Mouse (Mus musculus): Measurements from ENCODE around the gene 1700010B08Rik. TPM values are rescaled to one million over a fixed set of nuclear protein-coding genes. Genes with fewer than 3 reads are reported as not detected.
"Not testable (repeated sequence)": the region's sequence is repeated elsewhere in the genome, so short reads cannot be mapped to it uniquely, and the experiment has no call there.

Gene 1700010B08Rik
- polyA plus RNA-seq, 1 experiment from 2014 or later, result not detected

GRCm38 (mm10) chr2:173689835-173690234 lies 29.4 kb upstream of the 1700010B08Rik start:
- H3K27ac ChIP-seq (replicated peaks; ENCODE audit: low read depth, low read length), result no peak overlapping the region
- ATAC-seq (ENCODE audit: low FRiP score, low TSS enrichment), result no peak

DNA sequence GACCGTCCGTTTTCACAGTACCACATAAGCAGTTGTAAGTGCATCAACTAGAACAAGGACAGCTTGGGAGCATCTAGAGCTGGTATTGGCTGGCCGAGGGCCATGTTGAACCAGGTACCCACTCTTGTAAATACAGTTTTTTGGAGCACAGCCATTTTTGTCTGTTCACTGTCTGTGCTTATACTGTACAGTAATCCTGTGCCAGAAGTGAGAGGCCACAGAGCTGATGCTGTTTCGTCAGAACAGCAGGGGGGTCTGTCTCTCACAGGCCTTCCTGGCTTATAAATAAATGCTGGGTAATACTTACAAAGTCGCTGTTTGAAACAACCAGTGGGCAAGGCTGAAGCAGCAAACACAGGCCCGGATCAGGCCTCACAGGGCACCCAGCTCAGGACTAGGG lies 27.5 kb upstream of the 1700010B08Rik start:
- no peak overlapping the region for H3K27ac ChIP-seq (replicated peaks; ENCODE audit: low read depth, low read length)
- 90% methylated on average over 6 of the region's 6 CpGs for WGBS
- DNase-seq, result no peak
- no peak overlapping the region for H3K9ac ChIP-seq (replicated peaks; ENCODE audit: low read length)
- no peak for ATAC-seq (ENCODE audit: low FRiP score, low TSS enrichment)
- H3K4me1 ChIP-seq (ENCODE audit: control insufficient read depth, insufficient read depth, low read length), result no peaks in the 10 kb centered on the region
- no peaks in the 10 kb centered on the region for H3K27me3 ChIP-seq (ENCODE audit: control insufficient read depth, insufficient read depth, low read length)
- peaks cover 28% of the 10 kb centered on the region for H3K36me3 ChIP-seq (ENCODE audit: control insufficient read depth, insufficient read depth, low read length)
- H3K4me3 ChIP-seq (replicated peaks; ENCODE audit: low read depth, low read length), result no peak overlapping the region
- H3K4me2 ChIP-seq (ENCODE audit: low read length), result no peak overlapping the region
- H3K9me3 ChIP-seq (ENCODE audit: control insufficient read depth, low read length), result no peaks in the 10 kb centered on the region

More at GRCm38 (mm10) chr2:173689835-173690234, 29.4 kb upstream of the 1700010B08Rik start:
- Histone ChIP-seq H3K9ac (replicated peaks; ENCODE audit: low read length) (no peak overlapping the region), H3K36me3 (ENCODE audit: control insufficient read depth, insufficient read depth, low read length) (peaks cover 12% of the 10 kb centered on the region), H3K4me3 (replicated peaks; ENCODE audit: low read depth, low read length) (no peak overlapping the region), H3K4me2 (ENCODE audit: low read length) (no peak overlapping the region), H3K27me3 (ENCODE audit: control insufficient read depth, insufficient read depth, low read length) (no peaks in the 10 kb centered on the region), H3K4me1 (ENCODE audit: control insufficient read depth, insufficient read depth, low read length) (no peaks in the 10 kb centered on the region), H3K9me3 (ENCODE audit: control insufficient read depth, low read length) (no peaks in the 10 kb centered on the region)
- no peak for DNase-seq

GRCm38 (mm10) chr2:173692693-173693092 lies 26.5 kb upstream of the 1700010B08Rik start:
- Histone ChIP-seq H3K4me3 (replicated peaks; ENCODE audit: low read depth, low read length) (no peak overlapping the region), H3K9ac (replicated peaks; ENCODE audit: low read length) (no peak overlapping the region), H3K27ac (replicated peaks; ENCODE audit: low read depth, low read length) (no peak overlapping the region), H3K9me3 (ENCODE audit: control insufficient read depth, low read length) (no peaks in the 10 kb centered on the region), H3K4me1 (ENCODE audit: control insufficient read depth, insufficient read depth, low read length) (no peaks in the 10 kb centered on the region), H3K27me3 (ENCODE audit: control insufficient read depth, insufficient read depth, low read length) (no peaks in the 10 kb centered on the region), H3K4me2 (ENCODE audit: low read length) (no peak overlapping the region), H3K36me3 (ENCODE audit: control insufficient read depth, insufficient read depth, low read length) (peaks cover 32% of the 10 kb centered on the region)
- no peak for DNase-seq
- WGBS, result 84% methylated on average over 2 of the region's 2 CpGs
- no peak for ATAC-seq (ENCODE audit: low FRiP score, low TSS enrichment)

- WGBS, result 92% methylated on average over 3 of the region's 3 CpGs
- H3K4me2 ChIP-seq (ENCODE audit: low read length), result no peak overlapping the region
- H3K27ac ChIP-seq (replicated peaks; ENCODE audit: low read depth, low read length), result no peak overlapping the region
- no peaks in the 10 kb centered on the region for H3K4me1 ChIP-seq (ENCODE audit: control insufficient read depth, insufficient read depth, low read length)
- ATAC-seq (ENCODE audit: low FRiP score, low TSS enrichment), result no peak
- no peaks in the 10 kb centered on the region for H3K9me3 ChIP-seq (ENCODE audit: control insufficient read depth, low read length)
- peaks cover 62% of the 10 kb centered on the region for H3K36me3 ChIP-seq (ENCODE audit: control insufficient read depth, insufficient read depth, low read length)
- no peak for DNase-seq
- no peaks in the 10 kb centered on the region for H3K27me3 ChIP-seq (ENCODE audit: control insufficient read depth, insufficient read depth, low read length)
- H3K4me3 ChIP-seq (replicated peaks; ENCODE audit: low read depth, low read length), result no peak overlapping the region
- no peak overlapping the region for H3K9ac ChIP-seq (replicated peaks; ENCODE audit: low read length)
Observed at GRCm38 (mm10) chr2:173698850-173699249, 20.4 kb upstream of the 1700010B08Rik start.

DNA sequence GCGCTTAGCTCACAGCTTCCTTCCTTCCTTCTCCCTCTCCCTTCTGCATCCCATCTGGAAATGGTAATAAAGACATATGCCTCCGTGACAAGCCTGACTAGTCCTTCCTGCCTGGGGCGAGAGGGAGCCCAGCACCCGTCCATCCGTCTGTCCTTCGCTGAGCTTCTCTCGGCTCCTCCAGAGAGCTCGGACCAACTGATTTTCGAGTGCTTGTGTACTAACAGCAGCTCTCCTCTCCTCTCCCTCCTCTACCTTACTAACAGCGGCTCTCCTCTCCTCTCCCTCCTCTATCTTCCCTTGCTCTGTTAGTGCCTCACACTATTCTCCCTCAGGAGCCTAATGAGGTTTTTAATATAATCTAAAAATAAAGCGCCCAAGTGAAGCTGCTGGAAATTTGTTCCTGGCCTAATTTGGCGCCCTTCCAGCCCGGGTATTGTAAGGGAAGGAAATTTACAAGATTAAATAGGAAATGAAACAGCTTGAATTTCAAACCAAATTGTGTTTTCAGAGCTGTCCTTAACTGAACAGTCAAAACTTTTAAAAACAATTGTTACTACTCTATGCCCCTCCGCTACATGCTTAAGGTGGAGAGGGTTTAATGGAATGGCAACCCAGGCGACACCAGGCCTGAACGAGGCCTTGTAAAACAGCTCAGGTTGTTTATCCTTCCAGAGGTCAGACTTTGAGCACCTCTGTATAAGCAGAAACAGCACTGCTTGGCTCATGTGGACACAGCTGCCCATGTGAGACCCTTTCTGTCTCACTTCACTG lies 16.9 kb upstream of the 1700010B08Rik start:
- no peaks in the 10 kb centered on the region for H3K27me3 ChIP-seq (ENCODE audit: control insufficient read depth, insufficient read depth, low read length)
- 83% methylated on average over 16 of the region's 16 CpGs for WGBS
- H3K9ac ChIP-seq (replicated peaks; ENCODE audit: low read length), result no peak overlapping the region
- no peak overlapping the region for H3K4me3 ChIP-seq (replicated peaks; ENCODE audit: low read depth, low read length)
- ATAC-seq (ENCODE audit: low FRiP score, low TSS enrichment), result no peak
- no peak for DNase-seq
- H3K4me2 ChIP-seq (ENCODE audit: low read length), result no peak overlapping the region
- 0 out of 2 replicates have a peak overlapping the region, but pooled peaks have one; percentile 26 for H3K27ac ChIP-seq (replicated peaks; ENCODE audit: low read depth, low read length)
- H3K4me1 ChIP-seq (ENCODE audit: control insufficient read depth, insufficient read depth, low read length), result no peaks in the 10 kb centered on the region
- H3K36me3 ChIP-seq (ENCODE audit: control insufficient read depth, insufficient read depth, low read length), result peaks cover 46% of the 10 kb centered on the region
- no peaks in the 10 kb centered on the region for H3K9me3 ChIP-seq (ENCODE audit: control insufficient read depth, low read length)

DNA sequence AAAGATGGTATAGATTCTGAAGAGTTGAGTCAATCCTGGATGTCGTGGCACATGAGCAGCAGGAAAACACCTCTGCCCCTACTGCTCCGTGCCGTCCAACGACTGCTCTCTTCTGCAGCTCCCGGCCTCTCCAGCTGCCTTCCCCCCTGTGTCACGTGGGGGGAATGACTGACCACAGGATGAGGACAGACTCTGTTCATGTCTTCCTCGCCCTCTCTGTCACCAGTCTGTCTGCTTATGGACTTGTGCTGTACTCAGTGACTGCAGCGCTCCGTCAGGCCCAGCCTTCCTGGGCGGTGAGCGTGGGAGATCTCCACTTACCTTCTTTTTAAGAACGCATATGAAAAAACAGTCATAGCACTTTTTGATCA lies 16.4 kb upstream of the 1700010B08Rik start:
- Histone ChIP-seq H3K27me3 (ENCODE audit: control insufficient read depth, insufficient read depth, low read length) (no peaks in the 10 kb centered on the region), H3K4me3 (replicated peaks; ENCODE audit: low read depth, low read length) (no peak overlapping the region), H3K4me2 (ENCODE audit: low read length) (no peak overlapping the region), H3K9ac (replicated peaks; ENCODE audit: low read length) (no peak overlapping the region), H3K27ac (replicated peaks; ENCODE audit: low read depth, low read length) (no peak overlapping the region), H3K4me1 (ENCODE audit: control insufficient read depth, insufficient read depth, low read length) (no peaks in the 10 kb centered on the region), H3K9me3 (ENCODE audit: control insufficient read depth, low read length) (no peaks in the 10 kb centered on the region), H3K36me3 (ENCODE audit: control insufficient read depth, insufficient read depth, low read length) (peaks cover 43% of the 10 kb centered on the region)
- ATAC-seq (ENCODE audit: low FRiP score, low TSS enrichment), result no peak
- DNase-seq, result no peak
- WGBS, result 93% methylated on average over 12 of the region's 12 CpGs

GRCm38 (mm10) chr2:173705827-173706551 lies 13.2 kb upstream of the 1700010B08Rik start:
- no peak for DNase-seq
- 86% methylated on average over 15 of the region's 15 CpGs for WGBS
- H3K9ac ChIP-seq (replicated peaks; ENCODE audit: low read length), result no peak overlapping the region

DNA sequence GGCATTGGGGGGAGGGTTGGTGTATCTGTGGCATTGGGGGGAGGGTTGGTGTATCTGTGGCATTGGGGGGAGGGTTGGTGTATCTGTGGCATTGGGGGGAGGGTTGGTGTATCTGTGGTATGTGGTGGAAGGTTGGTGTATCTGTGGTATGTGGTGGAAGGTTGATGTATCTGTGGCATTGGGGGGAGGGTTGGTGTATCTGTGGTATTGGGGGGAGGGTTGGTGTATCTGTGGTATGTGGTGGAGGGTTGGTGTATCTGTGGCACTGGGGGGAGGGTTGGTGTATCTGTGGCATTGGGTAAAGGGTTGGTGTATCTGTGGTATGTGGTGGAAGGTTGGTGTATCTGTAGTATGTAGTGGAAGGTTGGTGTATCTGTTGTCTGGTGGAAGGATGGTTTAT lies 11.6 kb upstream of the 1700010B08Rik start:
- not testable (repeated sequence) for H3K4me1 ChIP-seq (ENCODE audit: control insufficient read depth, insufficient read depth, low read length); H3K9ac ChIP-seq (replicated peaks; ENCODE audit: low read length); H3K9me3 ChIP-seq (ENCODE audit: control insufficient read depth, low read length); ATAC-seq (ENCODE audit: low FRiP score, low TSS enrichment); H3K4me2 ChIP-seq (ENCODE audit: low read length); H3K27ac ChIP-seq (replicated peaks; ENCODE audit: low read depth, low read length); DNase-seq; H3K27me3 ChIP-seq (ENCODE audit: control insufficient read depth, insufficient read depth, low read length); H3K4me3 ChIP-seq (replicated peaks; ENCODE audit: low read depth, low read length); H3K36me3 ChIP-seq (ENCODE audit: control insufficient read depth, insufficient read depth, low read length)

More at GRCm38 (mm10) chr2:173705827-173706551, 13.2 kb upstream of the 1700010B08Rik start:
- no peak overlapping the region for H3K4me2 ChIP-seq (ENCODE audit: low read length)
- no peaks in the 10 kb centered on the region for H3K9me3 ChIP-seq (ENCODE audit: control insufficient read depth, low read length)
- no peaks in the 10 kb centered on the region for H3K4me1 ChIP-seq (ENCODE audit: control insufficient read depth, insufficient read depth, low read length)
- peaks cover 18% of the 10 kb centered on the region for H3K36me3 ChIP-seq (ENCODE audit: control insufficient read depth, insufficient read depth, low read length)
- ATAC-seq (ENCODE audit: low FRiP score, low TSS enrichment), result no peak
- no peak overlapping the region for H3K27ac ChIP-seq (replicated peaks; ENCODE audit: low read depth, low read length)
- H3K4me3 ChIP-seq (replicated peaks; ENCODE audit: low read depth, low read length), result no peak overlapping the region
- no peaks in the 10 kb centered on the region for H3K27me3 ChIP-seq (ENCODE audit: control insufficient read depth, insufficient read depth, low read length)

GRCm38 (mm10) chr2:173710193-173710592 lies 9.0 kb upstream of the 1700010B08Rik start:
- H3K4me1 ChIP-seq (ENCODE audit: control insufficient read depth, insufficient read depth, low read length), result peaks cover 6% of the 10 kb centered on the region; the same call in 1 of the 2 replicates
- no peak overlapping the region for H3K9ac ChIP-seq (replicated peaks; ENCODE audit: low read length)
- no peaks in the 10 kb centered on the region for H3K27me3 ChIP-seq (ENCODE audit: control insufficient read depth, insufficient read depth, low read length)
- ATAC-seq (ENCODE audit: low FRiP score, low TSS enrichment) (no peak), DNase-seq (no peak)
- 82% methylated on average over 6 of the region's 6 CpGs for WGBS
- H3K4me2 ChIP-seq (ENCODE audit: low read length), result no peak overlapping the region
- no peaks in the 10 kb centered on the region for H3K9me3 ChIP-seq (ENCODE audit: control insufficient read depth, low read length)
- H3K27ac ChIP-seq (replicated peaks; ENCODE audit: low read depth, low read length), result no peak overlapping the region
- H3K4me3 ChIP-seq (replicated peaks; ENCODE audit: low read depth, low read length), result no peak overlapping the region
- no peaks in the 10 kb centered on the region; the same call in 1 of the 2 replicates for H3K36me3 ChIP-seq (ENCODE audit: control insufficient read depth, insufficient read depth, low read length)
